Mouse (Mus musculus): ENCODE results near the gene Zfp574.

DNA sequence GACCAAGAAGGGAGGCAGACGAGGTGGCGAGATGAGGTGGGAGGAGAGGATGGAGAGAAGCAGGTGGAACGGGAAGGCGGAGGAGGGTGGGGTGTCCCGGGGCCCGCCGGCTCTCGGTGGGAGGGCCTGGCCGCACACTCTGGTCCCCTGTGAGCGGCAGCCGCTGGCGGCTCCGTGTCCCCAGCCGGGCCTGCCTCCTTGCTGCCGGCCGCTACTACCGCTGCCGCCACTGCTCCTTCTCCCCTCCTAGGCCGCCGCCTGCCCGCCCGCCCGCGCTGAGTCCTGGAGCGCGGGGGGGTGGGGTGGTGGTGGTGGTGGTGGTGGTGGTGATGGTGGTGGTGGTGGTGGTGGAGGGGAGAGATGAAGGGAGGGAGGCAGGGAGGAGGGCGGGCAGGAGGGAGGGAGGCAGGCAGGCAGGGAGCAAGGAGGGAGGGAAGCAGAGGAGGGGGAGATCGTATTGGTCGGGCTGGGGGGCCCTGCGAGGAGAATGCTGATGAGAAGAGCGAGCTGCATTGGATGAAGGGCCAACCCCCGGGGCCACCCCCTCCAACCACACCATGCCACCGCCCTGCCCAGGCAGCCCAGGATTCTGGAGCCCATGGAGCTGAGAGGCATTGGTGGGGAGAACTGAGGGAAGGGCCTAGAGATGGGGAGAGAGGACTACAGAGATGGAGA, 486 bp downstream of the Zfp574 start:
- TF ChIP-seq CTCF (IDR thresholded peaks at IDR 0.05; ENCODE audit: borderline replicate concordance, control insufficient read depth, extremely low read depth, insufficient read depth, low read length, poor library complexity): no peak
- TF ChIP-seq POLR2A (IDR thresholded peaks at IDR 0.05; ENCODE audit: control insufficient read depth, extremely low read depth, insufficient read depth, low read length, poor library complexity): no peak

Measured in thymus, adult 2 months (tissue).